Mouse (Mus musculus): Measurements from ENCODE around the gene Taf10. TPM values are rescaled to one million over a fixed set of nuclear protein-coding genes. Genes with fewer than 3 reads are reported as not detected.

The Taf10 gene
- total and polyA plus RNA-seq, 3 experiments: 233 to 350 TPM; not detected in 1

GRCm38 (mm10) chr7:105690875-105691274, 53.3 kb downstream of the Taf10 start:
- no peaks in the 10 kb centered on the region for H3K79me2 ChIP-seq (ENCODE audit: control insufficient read depth, insufficient read depth, low read length, poor library complexity)
- H3K4me3 ChIP-seq (ENCODE audit: control insufficient read depth in 1 of 2, insufficient read depth in 1 of 2, low read depth in 2 of 2, low read length in 2 of 2): no peak overlapping the region
- H3K9ac ChIP-seq (ENCODE audit: control insufficient read depth, low read depth, low read length, poor library complexity, severe bottlenecking): no peak overlapping the region
- peaks cover 0 to 8% of the 10 kb centered on the region in 2 experiments; a peak in 1 of 4 replicates for H3K4me1 ChIP-seq (ENCODE audit: control insufficient read depth in 1 of 2, insufficient read depth in 2 of 2, low read length in 2 of 2)
- H3K36me3 ChIP-seq (ENCODE audit: control insufficient read depth in 1 of 2, insufficient read depth in 2 of 2, low read length in 2 of 2): peaks cover 0 to 9% of the 10 kb centered on the region in 2 experiments; a peak in 2 of 4 replicates
- H3K27ac ChIP-seq (ENCODE audit: control insufficient read depth, low read depth, low read length): no peak overlapping the region
- TF ChIP-seq MAZ (IDR thresholded peaks at IDR 0.05; ENCODE audit: low read depth, low read length) (no peak), KAT2A (conservative IDR thresholded peaks at IDR 0.05; ENCODE audit: low read depth, low read length) (no peak), TCF12 (IDR thresholded peaks at IDR 0.05; ENCODE audit: low read depth, low read length) (no peak), EP300 (IDR thresholded peaks at IDR 0.05; ENCODE audit: low read depth in 1 of 2, low read length in 2 of 2) (peak; percentile 46 to 82; a peak in 3 of 4 replicates), GATA1 (IDR thresholded peaks at IDR 0.05; ENCODE audit: low read depth, low read length) (peak; percentile 66), MYB (IDR thresholded peaks at IDR 0.05; ENCODE audit: low read depth, low read length) (no peak), GABPA (IDR thresholded peaks at IDR 0.05; ENCODE audit: low read depth, low read length) (no peak), ELF1 (IDR thresholded peaks at IDR 0.05; ENCODE audit: low read depth, low read length) (no peak), NRF1 (IDR thresholded peaks at IDR 0.05; ENCODE audit: insufficient read depth, low read depth, low read length, poor library complexity, severe bottlenecking) (no peak), RCOR1 (IDR thresholded peaks at IDR 0.05; ENCODE audit: low read depth, low read length) (peak; percentile 69), NELFE (IDR thresholded peaks at IDR 0.05; ENCODE audit: low read depth, low read length) (no peak), ZKSCAN1 (IDR thresholded peaks at IDR 0.05; ENCODE audit: low read depth, low read length) (no peak), MXI1 (IDR thresholded peaks at IDR 0.05; ENCODE audit: low read depth, low read length) (no peak), MAX (IDR thresholded peaks at IDR 0.05; ENCODE audit: low read length) (no peak), USF2 (IDR thresholded peaks at IDR 0.05; ENCODE audit: borderline replicate concordance in 1 of 2, insufficient read depth in 1 of 2, low read depth in 1 of 2, low read length in 2 of 2) (no peak), USF1 (IDR thresholded peaks at IDR 0.05; ENCODE audit: low read depth, low read length) (no peak), UBTF (IDR thresholded peaks at IDR 0.05; ENCODE audit: borderline replicate concordance, insufficient read depth, low read depth, low read length) (no peak), BHLHE40 (IDR thresholded peaks at IDR 0.05; ENCODE audit: borderline replicate concordance, low read depth, low read length) (no peak), ZMIZ1 (IDR thresholded peaks at IDR 0.05; ENCODE audit: low read depth, low read length) (no peak), POLR2AphosphoS2 (IDR thresholded peaks at IDR 0.05; ENCODE audit: low read length) (no peak), ETS1 (IDR thresholded peaks at IDR 0.05; ENCODE audit: low read depth, low read length) (0 out of 2 replicates have a peak, but pooled peaks have one; percentile 26), TAL1 (IDR thresholded peaks at IDR 0.05; ENCODE audit: low read length) (no peak), SMC3 (IDR thresholded peaks at IDR 0.05; ENCODE audit: low read depth, low read length) (no peak)
- H3K9me3 ChIP-seq (replicated peaks; ENCODE audit: insufficient read depth, low read length): no peaks in the 10 kb centered on the region
- H3K27me3 ChIP-seq (ENCODE audit: control insufficient read depth in 1 of 2, insufficient read depth in 2 of 2, low read length in 2 of 2): no peaks in the 10 kb centered on the region
- peak; percentile 71 for DNase-seq (ENCODE audit: low read depth, low spot score)

Other genes with a start within 250 kb of the Taf10 start
- 17.9 and 22.2 TPM in 2 replicates for gene Smpd1, start 190.0 kb downstream of the Taf10 start, total RNA-seq (2012; rRNA removed)
- 10 to 100 TPM; 32.3 to 98.7 TPM for gene Smpd1, start 190.0 kb downstream of the Taf10 start, polyA plus RNA-seq (2012; ENCODE audit: insufficient read depth in 1 of 2, insufficient read length in 2 of 2, low read depth in 1 of 2, low replicate concordance in 2 of 2, missing spikeins in 1 of 2)
- gene Apbb1, start 162.7 kb downstream of the Taf10 start, total RNA-seq (2012; rRNA removed): not detected in 2 replicates
- gene Apbb1, start 162.7 kb downstream of the Taf10 start, polyA plus RNA-seq (2012; ENCODE audit: insufficient read depth in 1 of 2, insufficient read length in 2 of 2, low read depth in 1 of 2, low replicate concordance in 2 of 2, missing spikeins in 1 of 2): under 1 TPM in 1 of 2 experiments, not detected in 1; 0.13 TPM
- not detected in 2 replicates for gene Hpx, start 144.2 kb downstream of the Taf10 start, total RNA-seq (2012; rRNA removed)
- under 1 TPM in 1 of 2 experiments, not detected in 1; 0.14 TPM for gene Hpx, start 144.2 kb downstream of the Taf10 start, polyA plus RNA-seq (2012; ENCODE audit: insufficient read depth in 1 of 2, insufficient read length in 2 of 2, low read depth in 1 of 2, low replicate concordance in 2 of 2, missing spikeins in 1 of 2)
- gene Trim3, start 110.8 kb downstream of the Taf10 start, total RNA-seq (2012; rRNA removed): 7.0 and 7.5 TPM in 2 replicates
- 10 to 100 TPM in 1 of 2 experiments, not detected in 1; 15.4 TPM for gene Trim3, start 110.8 kb downstream of the Taf10 start, polyA plus RNA-seq (2012; ENCODE audit: insufficient read depth in 1 of 2, insufficient read length in 2 of 2, low read depth in 1 of 2, low replicate concordance in 2 of 2, missing spikeins in 1 of 2)
- 103 and 107 TPM in 2 replicates for gene Timm10b, start 104.3 kb downstream of the Taf10 start, total RNA-seq (2012; rRNA removed)
- gene Timm10b, start 104.3 kb downstream of the Taf10 start, polyA plus RNA-seq (2012; ENCODE audit: insufficient read depth in 1 of 2, insufficient read length in 2 of 2, low read depth in 1 of 2, low replicate concordance in 2 of 2, missing spikeins in 1 of 2): 100 to 1,000 TPM in 1 of 2 experiments, not detected in 1; 135 TPM
- gene Arfip2, start 103.9 kb downstream of the Taf10 start, total RNA-seq (2012; rRNA removed): 75.6 and 78.4 TPM in 2 replicates
- 100 to 1,000 TPM in 1 of 2 experiments, not detected in 1; 108 TPM for gene Arfip2, start 103.9 kb downstream of the Taf10 start, polyA plus RNA-seq (2012; ENCODE audit: insufficient read depth in 1 of 2, insufficient read length in 2 of 2, low read depth in 1 of 2, low replicate concordance in 2 of 2, missing spikeins in 1 of 2)
- 59.1 and 67.2 TPM in 2 replicates for gene Gm45799, start 103.8 kb downstream of the Taf10 start, total RNA-seq (2012; rRNA removed)
- 100 to 1,000 TPM in 1 of 2 experiments, not detected in 1; 109 TPM for gene Gm45799, start 103.8 kb downstream of the Taf10 start, polyA plus RNA-seq (2012; ENCODE audit: insufficient read depth in 1 of 2, insufficient read length in 2 of 2, low read depth in 1 of 2, low replicate concordance in 2 of 2, missing spikeins in 1 of 2)
- 1.5 and 1.7 TPM in 2 replicates for gene Dnhd1, start 93.5 kb downstream of the Taf10 start, total RNA-seq (2012; rRNA removed)
- gene Dnhd1, start 93.5 kb downstream of the Taf10 start, polyA plus RNA-seq (2012; ENCODE audit: insufficient read depth in 1 of 2, insufficient read length in 2 of 2, low read depth in 1 of 2, low replicate concordance in 2 of 2, missing spikeins in 1 of 2): 1 to 10 TPM in 1 of 2 experiments, not detected in 1; 2.6 TPM
- 48.3 and 49.6 TPM in 2 replicates for gene Ilk, start 7.8 kb downstream of the Taf10 start, total RNA-seq (2012; rRNA removed)
- 10 to 100 TPM in 1 of 2 experiments, not detected in 1; 76.9 TPM for gene Ilk, start 7.8 kb downstream of the Taf10 start, polyA plus RNA-seq (2012; ENCODE audit: insufficient read depth in 1 of 2, insufficient read length in 2 of 2, low read depth in 1 of 2, low replicate concordance in 2 of 2, missing spikeins in 1 of 2)
- 43.7 and 54.2 TPM in 2 replicates for gene Rrp8, start 7.0 kb downstream of the Taf10 start, total RNA-seq (2012; rRNA removed)
- 10 to 100 TPM in 1 of 2 experiments, not detected in 1; 66.9 TPM for gene Rrp8, start 7.0 kb downstream of the Taf10 start, polyA plus RNA-seq (2012; ENCODE audit: insufficient read depth in 1 of 2, insufficient read length in 2 of 2, low read depth in 1 of 2, low replicate concordance in 2 of 2, missing spikeins in 1 of 2)
- gene Tpp1, start 7.9 kb upstream of the Taf10 start, total RNA-seq (2012; rRNA removed): 17.5 and 17.6 TPM in 2 replicates
- 10 to 100 TPM in 1 of 2 experiments, not detected in 1; 45.4 TPM for gene Tpp1, start 7.9 kb upstream of the Taf10 start, polyA plus RNA-seq (2012; ENCODE audit: insufficient read depth in 1 of 2, insufficient read length in 2 of 2, low read depth in 1 of 2, low replicate concordance in 2 of 2, missing spikeins in 1 of 2)
- 0.03 and 0.08 TPM in 2 replicates for gene Dchs1, start 43.3 kb upstream of the Taf10 start, total RNA-seq (2012; rRNA removed)
- under 1 TPM in 1 of 2 experiments, not detected in 1; 0.11 TPM for gene Dchs1, start 43.3 kb upstream of the Taf10 start, polyA plus RNA-seq (2012; ENCODE audit: insufficient read depth in 1 of 2, insufficient read length in 2 of 2, low read depth in 1 of 2, low replicate concordance in 2 of 2, missing spikeins in 1 of 2)
- 198 and 230 TPM in 2 replicates for gene Mrpl17, start 66.7 kb upstream of the Taf10 start, total RNA-seq (2012; rRNA removed)
- 100 to 1,000 TPM in 1 of 2 experiments, not detected in 1; 196 TPM for gene Mrpl17, start 66.7 kb upstream of the Taf10 start, polyA plus RNA-seq (2012; ENCODE audit: insufficient read depth in 1 of 2, insufficient read length in 2 of 2, low read depth in 1 of 2, low replicate concordance in 2 of 2, missing spikeins in 1 of 2)
- gene Gm4070, start 209.6 kb upstream of the Taf10 start, total RNA-seq (2012; rRNA removed): not detected in 2 replicates
- not detected for gene Gm4070, start 209.6 kb upstream of the Taf10 start, polyA plus RNA-seq (2012; ENCODE audit: insufficient read depth in 1 of 2, insufficient read length in 2 of 2, low read depth in 1 of 2, low replicate concordance in 2 of 2, missing spikeins in 1 of 2)

Measured in MEL (cell line).